Mouse (Mus musculus) cerebellum, adult 2 months (tissue): ENCODE results near the gene Kcnj10.

Experiments used
- CTCF ChIP-seq: fragments of 200-500 bp; IDR thresholded peaks from 2 replicates; pipeline ENCODE4 v1.5.1; 2011; ENCODE audit warnings: low read depth, mild to moderate bottlenecking, control low read depth, low read length, moderate library complexity, borderline replicate concordance; ENCODE audit not compliant: insufficient read depth
- POLR2A ChIP-seq: fragments of 200-500 bp; IDR thresholded peaks from 2 replicates; pipeline ENCODE4 v1.6.1; 2011; ENCODE audit warnings: low read length, control low read depth, borderline replicate concordance; ENCODE audit not compliant: insufficient read depth

- TF ChIP-seq CTCF (peak; percentile 67; the same call in 1 of the 2 replicates), POLR2A (peak; percentile 41; the same call in 1 of the 2 replicates)
Observed at GRCm38 (mm10) chr1:172325680-172326535, 15.1 kb upstream of the Kcnj10 start.
